ENCODE assay signal across 34 mouse cellular contexts in genomic region chr17:8377298-8377697, GRCm38 (mm10). TPM values are rescaled to one million over a fixed set of nuclear protein-coding genes. Genes with fewer than 3 reads are reported as not detected.
"Had no signal": no experiment of that assay in that cellular context is flagged by ENCODE, and none has a peak within 500 bp of the region (broad histone marks: within the 10 kb centered on the region; RNA-seq: fewer than 3 reads in every experiment).

No protein-coding gene starts in this region.

- H3K27ac ChIP-seq: embryonic facial prominence, embryonic 10.5 days; embryonic facial prominence, embryonic 12.5 days; embryonic facial prominence, embryonic 13.5 days; embryonic facial prominence, embryonic 15.5 days; forebrain, embryonic 10.5 days; forebrain, embryonic 12.5 days; forebrain, embryonic 13.5 days; gastrocnemius, adult 2 months; heart, adult 2 months; heart, embryonic 10.5 days had no signal

- H3K9ac ChIP-seq: embryonic facial prominence, embryonic 12.5 days; embryonic facial prominence, embryonic 13.5 days; embryonic facial prominence, embryonic 15.5 days; forebrain, embryonic 12.5 days; forebrain, embryonic 13.5 days; forebrain, postnatal 0 days had no signal

- ATAC-seq: forebrain, embryonic 13.5 days; forebrain, embryonic 14.5 days; forebrain, postnatal 0 days had no signal

- DNase-seq: cerebellum, adult 8-10 months; cerebellum, adult 9-10 months; cerebellum, adult 9-11 months; cerebellum, postnatal 10 days; cerebellum, postnatal 14 days; cerebellum, postnatal 25 days; cerebellum, postnatal 36 days; embryo, embryonic 11 days; forebrain, postnatal 0 days; gastrocnemius, adult 2 months; gastrocnemius, postnatal 10 days; gastrocnemius, postnatal 14 days; gastrocnemius, postnatal 25 days; gastrocnemius, postnatal 36 days; heart, adult 11 months; heart, adult 18-20 months; heart, adult 2 months had no signal

- H3K9me3 ChIP-seq: embryonic facial prominence, embryonic 10.5 days; embryonic facial prominence, embryonic 12.5 days; embryonic facial prominence, embryonic 13.5 days; embryonic facial prominence, embryonic 15.5 days; forebrain, embryonic 10.5 days; forebrain, embryonic 12.5 days; forebrain, embryonic 13.5 days; heart, embryonic 10.5 days had no signal

- H3K36me3 ChIP-seq: embryonic facial prominence, embryonic 10.5 days; embryonic facial prominence, embryonic 12.5 days; embryonic facial prominence, embryonic 13.5 days; embryonic facial prominence, embryonic 15.5 days; forebrain, embryonic 10.5 days; forebrain, embryonic 12.5 days; heart, embryonic 10.5 days had no signal

- H3K4me2 ChIP-seq: embryonic facial prominence, embryonic 12.5 days; embryonic facial prominence, embryonic 13.5 days; embryonic facial prominence, embryonic 15.5 days; forebrain, embryonic 12.5 days; forebrain, embryonic 13.5 days; heart, embryonic 11.5 days had no signal

- H3K27me3 ChIP-seq: embryonic facial prominence, embryonic 12.5 days; embryonic facial prominence, embryonic 13.5 days; embryonic facial prominence, embryonic 15.5 days; forebrain, embryonic 12.5 days; forebrain, embryonic 13.5 days had no signal

- H3K4me3 ChIP-seq: embryonic facial prominence, embryonic 10.5 days; embryonic facial prominence, embryonic 12.5 days; embryonic facial prominence, embryonic 13.5 days; embryonic facial prominence, embryonic 15.5 days; erythroblast, embryonic 14.5 days; forebrain, embryonic 10.5 days; forebrain, embryonic 12.5 days; forebrain, embryonic 13.5 days; gastrocnemius, adult 2 months; heart, adult 2 months; heart, embryonic 10.5 days had no signal

RNA-seq across cellular contexts. Expression of gene T2, which starts 21.5 kb away (rescaled TPM):
- total RNA-seq: common myeloid progenitor, adult 5-6 weeks; gastrocnemius, adult 18-20 months; gastrocnemius, adult 2 months; gastrocnemius, adult 8-10 months; gastrocnemius, postnatal 10 days; gastrocnemius, postnatal 14 days; gastrocnemius, postnatal 25 days; gastrocnemius, postnatal 36 days; gastrocnemius, postnatal 4 days had no signal
- polyA plus RNA-seq: erythroblast, embryonic 14.5 days had no signal

RNA-seq across cellular contexts. Expression of gene Prr18, which starts 40.0 kb away (rescaled TPM):
- total RNA-seq: gastrocnemius, adult 18-20 months had no signal

RNA-seq across cellular contexts. Expression of gene T, which starts 56.9 kb away (rescaled TPM):
- total RNA-seq: common myeloid progenitor, adult 5-6 weeks; gastrocnemius, adult 18-20 months; gastrocnemius, adult 2 months; gastrocnemius, adult 8-10 months; gastrocnemius, postnatal 10 days; gastrocnemius, postnatal 14 days; gastrocnemius, postnatal 25 days; gastrocnemius, postnatal 36 days; heart, adult 18-20 months; heart, adult 2 months; heart, adult 8-10 months had no signal
- polyA plus RNA-seq: erythroblast, embryonic 14.5 days; gonadal fat pad, adult 2 months; heart, adult 2 months had no signal
